Mouse (Mus musculus): ENCODE measurements around the gene Olfr15. TPM values are rescaled to one million over a fixed set of nuclear protein-coding genes. Genes with fewer than 3 reads are reported as not detected.
"Not testable (repeated sequence)": the region's sequence is repeated elsewhere in the genome, so short reads cannot be mapped to it uniquely, and the experiment has no call there.

Gene Olfr15
- polyA plus RNA-seq, 1 experiment from 2014 or later: not detected

- ATAC-seq (ENCODE audit: insufficient number of reproducible peaks, insufficient read depth, low FRiP score, low read depth): no peak
- Histone ChIP-seq H3K4me3 (ENCODE audit: low read depth, low read length) (no peak overlapping the region), H3K36me3 (ENCODE audit: control insufficient read depth, insufficient read depth, low read length) (no peaks in the 10 kb centered on the region), H3K9me3 (ENCODE audit: control insufficient read depth, low read depth, low read length) (no peaks in the 10 kb centered on the region), H3K27ac (ENCODE audit: low read length) (no peak overlapping the region), H3K9ac (replicated peaks; ENCODE audit: low read depth, low read length) (no peak overlapping the region), H3K4me2 (replicated peaks; ENCODE audit: low read depth, low read length) (no peak overlapping the region), H3K27me3 (ENCODE audit: control insufficient read depth, insufficient read depth, low read length) (no peaks in the 10 kb centered on the region), H3K4me1 (ENCODE audit: control insufficient read depth, insufficient read depth, low read length) (no peaks in the 10 kb centered on the region)
- 57% methylated on average over 17 of the region's 17 CpGs for WGBS
Measured at GRCm38 (mm10) chr16:3839157-3839885, 8.6 kb downstream of the Olfr15 start.

GRCm38 (mm10) chr16:3842989-3843388, 12.3 kb downstream of the Olfr15 start:
- H3K27me3 ChIP-seq (ENCODE audit: control insufficient read depth, insufficient read depth, low read length): no peaks in the 10 kb centered on the region
- H3K4me3 ChIP-seq (ENCODE audit: low read depth, low read length): no peak overlapping the region
- H3K9me3 ChIP-seq (ENCODE audit: control insufficient read depth, low read depth, low read length): no peaks in the 10 kb centered on the region
- H3K4me2 ChIP-seq (replicated peaks; ENCODE audit: low read depth, low read length): no peak overlapping the region
- no peaks in the 10 kb centered on the region for H3K36me3 ChIP-seq (ENCODE audit: control insufficient read depth, insufficient read depth, low read length)
- 33% methylated on average over 4 of the region's 4 CpGs for WGBS
- H3K9ac ChIP-seq (replicated peaks; ENCODE audit: low read depth, low read length): no peak overlapping the region
- H3K4me1 ChIP-seq (ENCODE audit: control insufficient read depth, insufficient read depth, low read length): no peaks in the 10 kb centered on the region
- no peak overlapping the region for H3K27ac ChIP-seq (ENCODE audit: low read length)
- no peak for ATAC-seq (ENCODE audit: insufficient number of reproducible peaks, insufficient read depth, low FRiP score, low read depth)

GRCm38 (mm10) chr16:3843796-3844195, 13.1 kb downstream of the Olfr15 start:
- no peak for ATAC-seq (ENCODE audit: insufficient number of reproducible peaks, insufficient read depth, low FRiP score, low read depth)
- WGBS: 54% methylated on average over 1 of the region's 1 CpGs

DNA sequence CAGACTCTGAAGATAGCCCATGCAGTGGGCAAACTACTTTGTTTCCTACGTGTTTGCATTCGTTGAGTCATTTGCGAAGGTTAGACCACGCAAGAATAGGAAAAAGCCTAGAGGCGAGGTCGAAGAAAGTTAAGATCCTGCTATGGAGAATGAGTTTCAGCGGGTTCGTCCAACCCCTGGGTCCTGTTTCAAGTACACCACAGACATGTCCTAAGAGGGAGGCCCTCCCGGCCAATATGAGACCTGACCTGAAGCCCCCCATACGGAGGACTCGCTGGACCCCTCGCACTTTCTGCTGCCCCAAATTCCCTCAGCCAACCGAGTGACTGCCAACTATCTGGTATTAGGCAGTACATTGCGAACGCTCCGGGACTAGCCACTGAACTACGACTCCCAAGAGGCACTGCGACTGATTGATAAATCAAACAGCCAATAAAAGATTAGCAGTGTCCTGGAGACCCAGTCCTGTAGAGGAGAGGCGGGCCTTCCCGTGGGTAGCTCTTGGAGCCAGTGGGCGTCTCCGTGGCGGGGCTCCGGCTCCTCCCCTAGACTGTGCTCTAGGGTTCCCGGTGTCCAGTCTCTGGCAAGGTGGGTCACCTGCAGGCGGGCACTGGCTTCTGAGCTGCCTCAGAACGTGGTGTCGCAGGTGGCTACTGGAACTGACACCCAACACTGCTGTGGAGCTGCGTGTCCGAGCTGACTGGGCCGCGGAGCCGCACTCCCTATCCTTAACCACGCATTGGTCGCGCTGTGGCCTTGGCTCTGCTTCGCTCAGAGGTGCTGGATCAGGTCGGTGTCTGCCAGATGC, 16.2 kb downstream of the Olfr15 start, which contains the start of gene Zfp174:
TSS of gene Zfp174 (plus strand) at position 558 of the 808 bp plus-strand sequence.
- ATAC-seq (ENCODE audit: insufficient number of reproducible peaks, insufficient read depth, low FRiP score, low read depth): peak; percentile 100
- Histone ChIP-seq H3K27ac (ENCODE audit: low read length) (no peak within 1 kb of the TSS), H3K4me2 (replicated peaks; ENCODE audit: low read depth, low read length) (peak within 1 kb of the TSS; percentile 75), H3K9me3 (ENCODE audit: control insufficient read depth, low read depth, low read length) (no peaks in the 10 kb centered on the region), H3K36me3 (ENCODE audit: control insufficient read depth, insufficient read depth, low read length) (no peaks in the 10 kb centered on the region), H3K4me3 (ENCODE audit: low read depth, low read length) (peak within 1 kb of the TSS; percentile 59), H3K9ac (replicated peaks; ENCODE audit: low read depth, low read length) (peak within 1 kb of the TSS; percentile 57), H3K4me1 (ENCODE audit: control insufficient read depth, insufficient read depth, low read length) (no peaks in the 10 kb centered on the region), H3K27me3 (ENCODE audit: control insufficient read depth, insufficient read depth, low read length) (no peaks in the 10 kb centered on the region)
- 3% methylated on average over 38 of the region's 38 CpGs for WGBS

More at GRCm38 (mm10) chr16:3843796-3844195, 13.1 kb downstream of the Olfr15 start:
- no peak overlapping the region for H3K27ac ChIP-seq (ENCODE audit: low read length)
- no peaks in the 10 kb centered on the region for H3K4me1 ChIP-seq (ENCODE audit: control insufficient read depth, insufficient read depth, low read length)
- no peak overlapping the region for H3K4me2 ChIP-seq (replicated peaks; ENCODE audit: low read depth, low read length)
- no peaks in the 10 kb centered on the region for H3K9me3 ChIP-seq (ENCODE audit: control insufficient read depth, low read depth, low read length)
- no peaks in the 10 kb centered on the region for H3K27me3 ChIP-seq (ENCODE audit: control insufficient read depth, insufficient read depth, low read length)
- no peaks in the 10 kb centered on the region for H3K36me3 ChIP-seq (ENCODE audit: control insufficient read depth, insufficient read depth, low read length)
- H3K4me3 ChIP-seq (ENCODE audit: low read depth, low read length): no peak overlapping the region
- H3K9ac ChIP-seq (replicated peaks; ENCODE audit: low read depth, low read length): no peak overlapping the region

- Histone ChIP-seq H3K4me1 (ENCODE audit: control insufficient read depth, insufficient read depth, low read length) (no peaks in the 10 kb centered on the region), H3K9me3 (ENCODE audit: control insufficient read depth, low read depth, low read length) (no peaks in the 10 kb centered on the region), H3K27me3 (ENCODE audit: control insufficient read depth, insufficient read depth, low read length) (no peaks in the 10 kb centered on the region), H3K4me3 (ENCODE audit: low read depth, low read length) (peak overlapping the region; percentile 59), H3K27ac (ENCODE audit: low read length) (no peak overlapping the region), H3K36me3 (ENCODE audit: control insufficient read depth, insufficient read depth, low read length) (no peaks in the 10 kb centered on the region), H3K9ac (replicated peaks; ENCODE audit: low read depth, low read length) (0 out of 2 replicates have a peak overlapping the region, but pooled peaks have one; percentile 57), H3K4me2 (replicated peaks; ENCODE audit: low read depth, low read length) (peak overlapping the region; percentile 75)
- 70% methylated on average over 4 of the region's 4 CpGs for WGBS
- no peak for ATAC-seq (ENCODE audit: insufficient number of reproducible peaks, insufficient read depth, low FRiP score, low read depth)
Measured at GRCm38 (mm10) chr16:3847871-3848270, 17.2 kb downstream of the Olfr15 start.

DNA sequence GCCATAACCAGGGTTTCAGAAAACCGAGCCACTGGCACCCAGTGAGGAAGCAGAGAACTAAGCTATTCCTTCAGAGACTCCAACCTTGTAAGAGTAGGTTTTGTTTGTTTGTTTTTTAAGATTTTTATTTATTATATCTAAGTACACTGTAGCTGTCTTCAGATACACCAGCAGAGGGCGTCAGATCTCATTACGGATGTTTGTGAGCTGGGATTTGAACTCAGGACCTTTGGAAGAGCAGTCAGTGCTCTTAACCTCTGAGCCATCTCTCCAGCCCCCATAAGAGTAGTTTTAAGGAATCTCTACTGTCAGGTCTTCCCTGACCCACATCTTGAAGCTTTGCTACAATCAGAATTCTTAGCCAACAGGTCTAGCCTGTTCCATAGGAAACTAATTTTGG, 17.7 kb downstream of the Olfr15 start:
- H3K27ac ChIP-seq (ENCODE audit: low read length): no peak overlapping the region
- H3K27me3 ChIP-seq (ENCODE audit: control insufficient read depth, insufficient read depth, low read length): no peaks in the 10 kb centered on the region
- no peaks in the 10 kb centered on the region for H3K9me3 ChIP-seq (ENCODE audit: control insufficient read depth, low read depth, low read length)
- H3K9ac ChIP-seq (replicated peaks; ENCODE audit: low read depth, low read length): no peak overlapping the region
- no peak overlapping the region for H3K4me2 ChIP-seq (replicated peaks; ENCODE audit: low read depth, low read length)
- H3K4me3 ChIP-seq (ENCODE audit: low read depth, low read length): no peak overlapping the region
- 70% methylated on average over 3 of the region's 3 CpGs for WGBS
- no peaks in the 10 kb centered on the region for H3K4me1 ChIP-seq (ENCODE audit: control insufficient read depth, insufficient read depth, low read length)
- no peak for ATAC-seq (ENCODE audit: insufficient number of reproducible peaks, insufficient read depth, low FRiP score, low read depth)
- no peaks in the 10 kb centered on the region for H3K36me3 ChIP-seq (ENCODE audit: control insufficient read depth, insufficient read depth, low read length)

DNA sequence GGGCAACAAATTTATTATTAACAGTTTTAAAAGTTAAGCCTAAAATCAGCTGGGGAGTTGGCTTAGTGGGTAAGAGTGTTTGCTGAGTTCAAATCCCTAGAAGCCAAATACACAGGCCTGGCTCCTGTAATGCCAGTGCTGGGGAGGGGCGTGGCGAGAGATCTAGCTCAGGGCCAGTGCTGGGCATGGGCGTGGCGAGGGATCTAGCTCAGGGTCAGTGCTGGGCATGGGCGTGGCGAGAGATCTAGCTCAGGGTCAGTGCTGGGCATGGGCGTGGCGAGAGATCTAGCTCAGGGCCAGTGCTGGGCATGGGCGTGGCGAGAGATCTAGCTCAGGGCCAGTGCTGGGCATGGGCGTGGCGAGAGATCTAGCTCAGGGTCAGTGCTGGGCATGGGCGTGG, 20.6 kb downstream of the Olfr15 start:
- not testable (repeated sequence) for H3K9me3 ChIP-seq (ENCODE audit: control insufficient read depth, low read depth, low read length); H3K9ac ChIP-seq (replicated peaks; ENCODE audit: low read depth, low read length); H3K4me3 ChIP-seq (ENCODE audit: low read depth, low read length); H3K27me3 ChIP-seq (ENCODE audit: control insufficient read depth, insufficient read depth, low read length); H3K4me2 ChIP-seq (replicated peaks; ENCODE audit: low read depth, low read length); H3K36me3 ChIP-seq (ENCODE audit: control insufficient read depth, insufficient read depth, low read length); ATAC-seq (ENCODE audit: insufficient number of reproducible peaks, insufficient read depth, low FRiP score, low read depth); H3K27ac ChIP-seq (ENCODE audit: low read length); H3K4me1 ChIP-seq (ENCODE audit: control insufficient read depth, insufficient read depth, low read length)
- 76% methylated on average over 13 of the region's 13 CpGs for WGBS

DNA sequence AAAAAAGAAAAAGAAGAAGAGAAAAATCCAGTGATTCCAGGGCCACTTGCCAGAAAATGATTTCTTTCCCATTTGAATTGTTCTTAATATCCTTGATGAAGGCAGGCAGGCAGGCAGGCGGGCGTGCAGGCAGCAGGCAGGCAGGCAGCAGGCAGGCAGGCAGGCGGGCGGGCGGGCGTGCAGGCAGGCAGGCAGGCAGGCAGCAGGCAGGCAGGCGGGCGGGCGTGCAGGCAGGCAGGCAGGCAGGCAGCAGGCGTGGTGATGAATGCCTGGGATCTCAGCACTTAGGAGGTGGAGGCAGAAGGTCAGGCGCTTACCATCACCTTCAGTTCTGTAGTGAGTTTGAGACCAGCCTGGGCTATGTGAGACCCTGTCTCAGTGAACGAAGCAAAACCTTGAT, 21.9 kb downstream of the Olfr15 start:
- no peak overlapping the region for H3K27ac ChIP-seq (ENCODE audit: low read length)
- ATAC-seq (ENCODE audit: insufficient number of reproducible peaks, insufficient read depth, low FRiP score, low read depth): no peak
- no peaks in the 10 kb centered on the region for H3K9me3 ChIP-seq (ENCODE audit: control insufficient read depth, low read depth, low read length)
- 22% methylated on average over 12 of the region's 12 CpGs for WGBS
- no peaks in the 10 kb centered on the region for H3K36me3 ChIP-seq (ENCODE audit: control insufficient read depth, insufficient read depth, low read length)
- no peak overlapping the region for H3K9ac ChIP-seq (replicated peaks; ENCODE audit: low read depth, low read length)
- no peaks in the 10 kb centered on the region for H3K4me1 ChIP-seq (ENCODE audit: control insufficient read depth, insufficient read depth, low read length)
- H3K4me3 ChIP-seq (ENCODE audit: low read depth, low read length): no peak overlapping the region
- H3K27me3 ChIP-seq (ENCODE audit: control insufficient read depth, insufficient read depth, low read length): no peaks in the 10 kb centered on the region
- H3K4me2 ChIP-seq (replicated peaks; ENCODE audit: low read depth, low read length): no peak overlapping the region
